Mouse (Mus musculus): ENCODE measurements around the gene Btf3l4. TPM values are rescaled to one million over a fixed set of nuclear protein-coding genes. Genes with fewer than 3 reads are reported as not detected.
A peak's percentile ranks its signal among the peaks of the same experiment; 100 is the strongest.

Btf3l4 gene
- total RNA-seq, 2 experiments from 2014 or later = 105 to 108 TPM

GRCm38 (mm10) chr4:108826643-108827042, 6.8 kb downstream of the Btf3l4 start:
- intact Hi-C loops (cut with DNase I) = no loop called here
- no peak for DNase-seq

DNA sequence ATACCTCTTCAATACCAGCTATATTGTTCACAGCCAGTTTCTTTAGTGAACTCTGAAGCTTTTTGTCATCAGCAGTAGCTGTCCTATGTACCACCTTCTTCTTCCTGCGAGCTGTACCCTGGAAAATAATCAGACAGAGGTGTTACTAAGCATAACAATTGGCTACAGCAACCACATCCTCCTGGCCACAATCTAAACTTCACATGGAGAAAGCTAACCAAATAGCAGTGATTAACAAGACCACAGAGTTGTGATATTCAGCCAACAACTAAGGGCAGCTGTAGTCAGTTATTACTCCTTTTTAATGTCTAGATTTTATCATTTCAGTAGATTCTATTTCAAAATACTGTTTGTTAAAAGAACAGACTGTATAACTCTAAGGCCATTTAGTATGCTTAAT, 7.3 kb downstream of the Btf3l4 start:
- intact Hi-C loops (cut with DNase I) = no loop called here
- no peak for DNase-seq

DNA sequence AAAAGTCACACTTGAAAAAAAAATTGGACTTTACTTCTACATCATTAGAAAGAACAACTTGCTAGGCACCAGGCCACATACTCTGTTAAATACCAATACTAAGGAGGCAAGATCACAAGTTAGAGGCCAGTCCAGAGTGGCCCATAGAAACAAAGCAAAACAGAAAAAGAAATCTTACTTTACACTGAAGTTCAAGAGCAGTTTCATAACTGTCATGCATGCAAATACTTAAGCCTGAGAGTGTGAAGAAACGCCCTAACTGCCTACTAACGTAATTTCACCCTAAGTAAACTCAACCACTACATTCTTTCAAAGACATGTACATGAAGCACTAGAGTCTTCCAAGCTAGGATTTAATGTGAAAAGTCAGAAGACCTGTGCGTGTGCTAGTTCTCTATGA, 7.7 kb downstream of the Btf3l4 start:
- DNase-seq = no peak
- intact Hi-C loops (cut with DNase I) = no loop called here

DNA sequence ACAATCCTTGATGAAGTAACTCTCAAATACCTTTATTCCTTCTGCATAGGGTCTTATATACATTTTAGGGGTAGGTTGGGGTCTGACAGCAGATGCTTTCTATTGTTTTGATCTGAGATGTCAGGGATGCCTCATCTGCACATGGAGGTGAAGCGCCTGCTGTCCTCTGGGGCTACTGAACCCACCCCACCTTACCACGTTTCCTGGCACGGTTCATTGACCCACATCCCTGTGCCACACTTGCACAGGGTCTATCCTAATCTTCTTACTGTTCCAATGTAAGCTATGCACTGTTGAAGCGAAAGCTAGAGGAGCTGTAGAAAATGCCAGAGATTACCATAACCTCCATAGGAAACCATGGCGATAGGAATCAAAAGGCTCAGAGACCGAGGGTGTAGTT, 21.9 kb downstream of the Btf3l4 start:
- intact Hi-C loops (cut with DNase I) = no loop called here
- no peak for DNase-seq

- intact Hi-C loops (cut with DNase I) = no loop called here
- DNase-seq = no peak
These were observed 22.3 kb downstream of the Btf3l4 start for GRCm38 (mm10) chr4:108811142-108811541.

GRCm38 (mm10) chr4:108803535-108803934, 29.9 kb downstream of the Btf3l4 start:
- no peak for DNase-seq
- intact Hi-C loops (cut with DNase I) = loop anchor here (5.0 kb wide), 1 partner anchor 64 kb away; no protein-coding TSS in a partner anchor

- intact Hi-C loops (cut with DNase I) = loop anchor here (2.0 kb wide), 1 partner anchor 181 kb away; no protein-coding TSS in a partner anchor
- DNase-seq = peak; percentile 71 to 87
These were observed 35.2 kb downstream of the Btf3l4 start for GRCm38 (mm10) chr4:108798083-108798830.

GRCm38 (mm10) chr4:108796701-108797100, 36.7 kb downstream of the Btf3l4 start:
- intact Hi-C loops (cut with DNase I) = no loop called here
- peak in 1 of 2 experiments; percentile 9 for DNase-seq

DNA sequence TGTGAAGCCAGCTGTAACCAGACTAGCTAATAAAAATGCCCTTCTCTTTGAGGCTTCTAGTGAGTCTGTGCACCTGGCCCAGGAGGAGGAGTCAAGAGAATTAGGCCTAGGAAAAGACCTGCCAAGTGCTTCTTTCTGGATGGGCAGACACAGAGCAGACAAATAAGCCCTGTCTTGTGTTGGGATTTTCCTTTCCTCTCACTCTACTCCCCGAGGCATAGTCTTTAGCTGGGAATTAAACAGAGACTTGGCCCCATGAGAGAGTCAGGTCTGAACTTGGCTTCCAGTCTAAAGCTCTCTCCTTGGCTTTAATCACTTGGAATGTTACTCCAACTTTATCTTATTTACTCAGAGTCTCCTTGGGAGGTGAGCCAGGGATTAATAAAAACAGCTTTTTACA, 39.5 kb downstream of the Btf3l4 start:
- DNase-seq = no peak
- intact Hi-C loops (cut with DNase I) = no loop called here

DNA sequence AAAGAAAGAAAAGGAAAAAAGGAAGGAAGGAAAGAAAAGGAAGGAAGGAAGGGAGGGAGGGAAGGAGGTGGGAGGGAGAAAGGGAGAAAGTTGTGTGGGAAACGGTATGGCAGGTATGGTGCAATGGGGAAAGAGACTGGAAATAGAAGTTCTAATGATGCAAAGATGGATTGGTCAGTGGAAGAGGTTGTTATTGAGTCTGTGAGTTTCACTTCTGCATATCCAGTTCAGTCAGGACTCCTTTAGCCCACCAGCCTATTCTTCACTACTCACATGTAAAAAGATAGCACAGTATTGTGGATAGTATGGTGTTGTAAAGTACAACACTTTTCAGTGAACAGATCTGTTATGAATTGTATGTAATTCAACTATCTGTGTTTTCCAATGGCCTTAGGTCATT, 42.9 kb downstream of the Btf3l4 start:
- no peak for DNase-seq
- intact Hi-C loops (cut with DNase I) = no loop called here

DNA sequence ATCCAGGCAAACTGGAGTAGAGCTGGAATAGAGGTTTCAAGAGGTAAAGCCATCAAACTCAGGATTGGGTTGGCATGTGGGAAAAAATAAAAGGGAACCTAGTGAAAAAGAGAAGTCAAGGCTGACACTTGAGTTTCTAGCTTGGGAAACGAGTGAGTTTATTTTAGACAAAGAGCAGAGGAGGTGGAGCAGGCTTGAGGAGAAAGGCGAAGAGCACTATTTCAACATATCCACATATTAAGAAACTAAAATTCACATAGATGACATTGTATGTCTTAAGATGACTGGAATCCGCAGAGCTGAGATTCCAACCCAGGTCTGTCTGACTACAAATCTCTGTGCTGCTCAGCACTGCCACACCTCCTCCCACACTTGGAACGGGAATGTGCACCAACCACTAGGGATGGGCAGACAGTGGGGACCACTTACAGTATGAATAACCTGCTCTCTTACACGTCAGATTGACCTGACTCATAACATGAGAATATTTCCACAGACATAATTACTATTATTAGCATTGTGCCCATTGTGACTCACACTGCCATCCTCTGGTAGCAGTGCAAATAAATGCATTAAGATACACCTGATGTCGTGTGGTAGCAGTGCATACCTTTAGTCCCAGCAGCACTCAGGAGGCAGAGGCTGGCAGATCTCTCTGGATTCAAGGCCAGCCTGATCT, 44.0 kb downstream of the Btf3l4 start:
- intact Hi-C loops (cut with DNase I) = no loop called here
- no peak for DNase-seq

DNA sequence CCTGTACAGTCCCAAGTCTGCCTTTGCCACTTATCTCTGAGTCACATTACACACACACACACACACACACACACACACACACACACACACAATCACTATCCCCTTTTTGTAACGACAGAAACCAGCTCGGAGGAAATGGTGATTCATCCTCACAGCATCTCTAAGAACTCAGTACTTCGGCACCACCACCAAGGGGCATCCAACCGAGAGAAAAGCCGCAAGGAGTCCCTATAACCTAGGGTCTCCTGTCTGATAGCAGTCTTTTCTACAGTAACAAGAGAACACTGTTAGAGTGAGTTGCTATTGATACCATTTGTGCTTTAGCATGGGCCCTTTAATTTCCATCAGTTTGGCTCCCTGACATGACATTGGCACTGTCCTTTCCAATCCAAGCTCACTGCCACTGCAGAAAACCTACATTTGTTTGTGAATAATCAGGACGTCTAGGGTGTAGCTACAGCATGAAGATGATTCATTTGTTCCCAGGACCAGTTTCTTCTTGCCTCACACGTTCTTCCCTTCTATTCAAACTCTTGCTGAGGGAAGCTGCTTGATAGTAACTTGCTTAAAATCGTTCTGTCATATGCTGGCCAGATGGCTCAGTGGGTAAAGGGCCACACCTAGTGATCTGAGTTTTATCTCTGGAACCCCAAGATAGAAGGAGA, 50.9 kb downstream of the Btf3l4 start:
- intact Hi-C loops (cut with DNase I) = loop anchor here (5.0 kb wide), 1 partner anchor 85 kb away; no protein-coding TSS in a partner anchor
- DNase-seq = peak in 1 of 2 experiments; percentile 13

DNA sequence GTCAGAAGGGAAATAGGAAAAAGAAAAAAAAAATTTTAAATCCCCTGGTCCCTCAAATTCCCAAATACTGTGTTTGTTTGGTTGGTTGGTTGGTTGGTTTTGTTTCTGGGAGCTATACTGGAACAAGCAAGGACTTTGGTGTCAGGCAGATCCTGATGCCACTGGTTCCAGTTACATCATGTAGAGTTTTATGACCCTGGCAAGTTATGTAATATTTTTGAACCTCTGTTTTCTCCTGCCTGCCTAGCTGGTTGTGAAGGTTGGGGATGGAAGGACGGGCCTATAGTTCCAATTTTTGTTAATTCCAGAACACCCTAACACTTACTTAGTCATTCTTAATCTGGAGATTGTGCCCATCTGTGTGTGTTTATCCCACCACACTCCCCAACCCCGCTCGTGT, 51.8 kb downstream of the Btf3l4 start:
- intact Hi-C loops (cut with DNase I) = loop anchor here (5.0 kb wide), 1 partner anchor 84 kb away; no protein-coding TSS in a partner anchor
- peak in 1 of 2 experiments; percentile 4 for DNase-seq

GRCm38 (mm10) chr4:108780864-108781205, 52.6 kb downstream of the Btf3l4 start:
- no peak for DNase-seq
- intact Hi-C loops (cut with DNase I) = loop anchor here (5.0 kb wide), 1 partner anchor 84 kb away; no protein-coding TSS in a partner anchor

- intact Hi-C loops (cut with DNase I) = loop anchor here (5.0 kb wide), 1 partner anchor 83 kb away; no protein-coding TSS in a partner anchor
These were observed 53.2 kb downstream of the Btf3l4 start, which contains the start of gene Zfyve9 for GRCm38 (mm10) chr4:108780057-108780863. Gene Zfyve9, minus strand, starts transcription at chr4:108780798.

GRCm38 (mm10) chr4:108779763-108780056, 53.7 kb downstream of the Btf3l4 start:
- DNase-seq = no peak
- intact Hi-C loops (cut with DNase I) = loop anchor here (5.0 kb wide), 1 partner anchor 82 kb away; no protein-coding TSS in a partner anchor

More at GRCm38 (mm10) chr4:108780057-108780863, 53.2 kb downstream of the Btf3l4 start, which contains the start of gene Zfyve9:
- peak; percentile 87 to 90 for DNase-seq

GRCm38 (mm10) chr4:108768527-108768926, 64.9 kb downstream of the Btf3l4 start:
- DNase-seq = no peak
- intact Hi-C loops (cut with DNase I) = no loop called here

Data from heart, postnatal 10 days (tissue).